ENCODE assay signal across 22 mouse cellular contexts in the genomic region with DNA sequence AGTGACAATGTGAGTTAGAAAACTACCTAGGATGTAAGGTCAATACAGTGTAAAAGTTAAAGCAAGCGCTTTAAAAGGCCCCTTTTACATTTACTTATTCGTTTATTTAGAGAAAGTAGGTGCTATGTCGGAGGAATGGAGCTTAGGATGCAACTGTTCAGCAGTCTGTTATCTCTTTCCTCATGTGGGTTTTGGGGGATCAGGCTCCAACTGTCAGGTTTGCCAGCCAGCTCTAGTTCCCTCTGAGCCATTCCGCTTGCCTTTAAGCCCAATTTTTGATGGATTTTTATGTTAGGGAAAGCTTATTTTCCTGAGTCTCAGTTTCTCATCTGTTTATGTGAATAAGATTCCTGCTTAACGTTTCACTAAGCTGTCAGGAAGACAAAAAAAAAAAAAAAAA. TPM values are rescaled to one million over a fixed set of nuclear protein-coding genes. Genes with fewer than 3 reads are reported as not detected.
"Had no signal": no experiment of that assay in that cellular context is flagged by ENCODE, and none has a peak within 500 bp of the region (broad histone marks: within the 10 kb centered on the region; RNA-seq: fewer than 3 reads in every experiment).

No protein-coding gene starts in this region.

- H3K9ac ChIP-seq: limb, embryonic 13.5 days; liver, embryonic 14.5 days; midbrain, embryonic 13.5 days; neural tube, embryonic 15.5 days had no signal

- DNase-seq: kidney, adult 9 months; kidney, postnatal 4 days; left cerebral cortex, postnatal 4 days; lung, adult 18-20 months; lung, postnatal 36 days; right cerebral cortex, adult 18-20 months; right cerebral cortex, postnatal 25 days; thymus, postnatal 4 days had no signal

- ATAC-seq: intestine, postnatal 0 days; lung, postnatal 0 days; midbrain, embryonic 13.5 days had no signal

- H3K27me3 ChIP-seq: limb, embryonic 13.5 days; midbrain, embryonic 13.5 days; neural tube, embryonic 15.5 days had no signal

- H3K4me1 ChIP-seq: limb, embryonic 13.5 days; neural tube, embryonic 15.5 days had no signal

- H3K9me3 ChIP-seq: limb, embryonic 13.5 days; midbrain, embryonic 13.5 days; neural tube, embryonic 15.5 days had no signal

- H3K4me3 ChIP-seq: limb, embryonic 13.5 days; midbrain, embryonic 13.5 days; myocyte; neural tube, embryonic 15.5 days had no signal

- H3K27ac ChIP-seq: kidney, postnatal 0 days; limb, embryonic 13.5 days; liver, embryonic 14.5 days; midbrain, embryonic 13.5 days; neural tube, embryonic 15.5 days had no signal

- H3K36me3 ChIP-seq: limb, embryonic 13.5 days; midbrain, embryonic 13.5 days; neural tube, embryonic 15.5 days had no signal

- H3K4me2 ChIP-seq: limb, embryonic 13.5 days; midbrain, embryonic 13.5 days; neural tube, embryonic 15.5 days had no signal

RNA-seq across cellular contexts. Expression of gene Vma21-ps, which starts 22.3 kb away (rescaled TPM):
- total RNA-seq: left cerebral cortex, adult 18-20 months; left cerebral cortex, postnatal 10 days; left cerebral cortex, postnatal 4 days; liver, adult 2 months; megakaryocyte progenitor cell, adult 5-6 weeks had no signal
- polyA plus RNA-seq: lung, postnatal 0 days; neural tube, embryonic 11.5 days; small intestine, adult 2 months had no signal
